Mouse (Mus musculus): ENCODE measurements around the gene Rbms3. TPM values are rescaled to one million over a fixed set of nuclear protein-coding genes. Genes with fewer than 3 reads are reported as not detected.

Gene Rbms3
- polyA plus RNA-seq, 1 experiment from 2014 or later, result 18.9 TPM

DNA sequence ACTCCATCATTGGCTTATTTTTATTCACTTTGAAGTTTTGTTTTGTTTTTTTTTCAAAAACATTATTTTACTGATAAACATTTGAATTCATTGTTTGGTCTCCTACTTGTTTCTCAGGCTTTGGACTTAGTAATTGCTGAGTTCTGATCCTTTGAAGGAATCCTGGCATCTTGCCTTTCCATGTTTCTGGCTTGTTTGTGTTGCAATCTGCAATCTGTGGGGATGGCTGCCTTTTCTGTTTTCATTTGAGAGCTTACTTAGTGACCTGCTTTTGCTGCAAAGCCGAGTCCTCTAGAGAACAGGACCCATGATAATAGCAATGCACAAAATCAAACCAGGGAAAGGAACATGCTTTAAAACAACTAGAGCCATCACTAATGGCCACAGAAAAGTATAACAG is 969.8 kb downstream of the Rbms3 start:
- H3K9ac ChIP-seq (replicated peaks), result no peak overlapping the region
- WGBS, result 80% methylated on average over 1 of the region's 1 CpGs
- ATAC-seq (replicated peaks), result no peak

DNA sequence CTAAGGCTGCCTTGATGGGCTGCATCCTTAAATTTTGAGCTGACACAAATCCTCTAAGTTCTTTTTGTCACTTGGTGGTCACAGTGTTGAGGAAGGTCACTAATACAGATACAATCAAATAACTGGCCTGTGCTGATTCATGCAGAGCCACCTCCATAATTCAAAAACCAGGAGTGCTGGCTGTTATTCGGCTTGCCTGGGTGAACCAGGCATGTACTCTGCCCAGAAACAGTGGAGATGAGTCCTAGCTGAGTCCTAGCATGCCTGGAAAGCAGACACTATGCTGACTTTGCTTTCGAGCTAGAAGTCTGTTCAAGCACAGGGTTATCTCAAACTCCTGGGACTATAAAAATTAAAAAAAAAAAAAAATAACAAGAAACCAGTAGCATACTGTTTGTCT is 972.6 kb downstream of the Rbms3 start:
- Histone ChIP-seq H3K9ac (replicated peaks) (no peak overlapping the region), H3K36me3 (no peaks in the 10 kb centered on the region), H3K27me3 (no peaks in the 10 kb centered on the region), H3K4me3 (no peak overlapping the region), H3K4me1 (no peaks in the 10 kb centered on the region), H3K9me3 (no peaks in the 10 kb centered on the region), H3K27ac (replicated peaks) (no peak overlapping the region), H3K4me2 (replicated peaks) (no peak overlapping the region)
- 87% methylated on average over 2 of the region's 2 CpGs for WGBS
- ATAC-seq (replicated peaks), result no peak

More for the DNA sequence above, 969.8 kb downstream of the Rbms3 start:
- no peak overlapping the region for H3K4me2 ChIP-seq (replicated peaks)
- H3K36me3 ChIP-seq, result no peaks in the 10 kb centered on the region
- no peak overlapping the region for H3K4me3 ChIP-seq
- H3K9me3 ChIP-seq, result no peaks in the 10 kb centered on the region
- H3K4me1 ChIP-seq, result no peaks in the 10 kb centered on the region
- no peak overlapping the region for H3K27ac ChIP-seq (replicated peaks)
- no peaks in the 10 kb centered on the region for H3K27me3 ChIP-seq

DNA sequence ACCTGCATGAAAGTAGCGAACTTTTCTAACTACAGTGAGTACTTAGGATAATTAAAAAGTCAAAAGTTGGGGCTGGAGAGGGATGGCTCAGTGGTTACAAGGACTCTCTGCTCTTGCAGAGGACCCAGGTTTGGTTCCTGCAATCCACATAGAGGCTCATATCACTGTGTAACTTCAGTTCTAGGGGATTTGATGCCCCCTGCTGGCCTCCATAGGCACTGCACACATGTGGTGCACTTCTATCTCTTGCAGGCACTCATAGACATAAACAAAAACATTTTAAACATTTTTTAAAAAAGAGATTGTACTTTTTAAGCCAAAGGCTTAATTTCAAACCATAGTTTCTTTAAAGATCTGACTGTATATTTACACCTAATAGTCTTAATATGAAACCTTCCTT is 978.3 kb downstream of the Rbms3 start:
- Histone ChIP-seq H3K4me1 (no peaks in the 10 kb centered on the region), H3K9me3 (no peaks in the 10 kb centered on the region), H3K27ac (replicated peaks) (no peak overlapping the region), H3K27me3 (no peaks in the 10 kb centered on the region), H3K9ac (replicated peaks) (no peak overlapping the region), H3K36me3 (no peaks in the 10 kb centered on the region), H3K4me3 (no peak overlapping the region), H3K4me2 (replicated peaks) (no peak overlapping the region)
- ATAC-seq (replicated peaks), result no peak
- WGBS, result 95% methylated on average over 1 of the region's 1 CpGs

DNA sequence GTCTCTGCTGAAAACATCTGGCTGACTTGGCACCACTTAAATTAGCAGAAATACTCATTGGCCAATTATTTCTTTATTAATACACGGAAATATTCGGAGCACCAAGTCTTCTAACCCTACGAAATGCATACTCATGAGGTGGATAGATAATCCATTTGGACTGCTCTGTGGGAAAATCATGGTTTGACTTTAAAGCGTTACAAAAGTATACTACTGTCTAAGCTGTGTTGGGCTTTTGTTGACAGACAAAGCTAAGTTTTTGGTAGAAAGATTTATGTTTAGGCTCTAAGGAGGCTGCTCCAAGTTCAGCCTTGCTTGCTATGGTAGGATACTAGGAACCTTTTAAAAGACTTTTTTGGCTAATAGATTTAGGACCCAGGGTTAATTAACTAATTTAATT is 979.8 kb downstream of the Rbms3 start:
- no peak overlapping the region for H3K4me2 ChIP-seq (replicated peaks)
- WGBS, result 84% methylated on average over 4 of the region's 4 CpGs
- H3K27me3 ChIP-seq, result no peaks in the 10 kb centered on the region
- no peaks in the 10 kb centered on the region for H3K9me3 ChIP-seq
- ATAC-seq (replicated peaks), result no peak
- H3K4me3 ChIP-seq, result no peak overlapping the region
- H3K27ac ChIP-seq (replicated peaks), result no peak overlapping the region
- H3K36me3 ChIP-seq, result no peaks in the 10 kb centered on the region
- H3K4me1 ChIP-seq, result no peaks in the 10 kb centered on the region
- no peak overlapping the region for H3K9ac ChIP-seq (replicated peaks)

DNA sequence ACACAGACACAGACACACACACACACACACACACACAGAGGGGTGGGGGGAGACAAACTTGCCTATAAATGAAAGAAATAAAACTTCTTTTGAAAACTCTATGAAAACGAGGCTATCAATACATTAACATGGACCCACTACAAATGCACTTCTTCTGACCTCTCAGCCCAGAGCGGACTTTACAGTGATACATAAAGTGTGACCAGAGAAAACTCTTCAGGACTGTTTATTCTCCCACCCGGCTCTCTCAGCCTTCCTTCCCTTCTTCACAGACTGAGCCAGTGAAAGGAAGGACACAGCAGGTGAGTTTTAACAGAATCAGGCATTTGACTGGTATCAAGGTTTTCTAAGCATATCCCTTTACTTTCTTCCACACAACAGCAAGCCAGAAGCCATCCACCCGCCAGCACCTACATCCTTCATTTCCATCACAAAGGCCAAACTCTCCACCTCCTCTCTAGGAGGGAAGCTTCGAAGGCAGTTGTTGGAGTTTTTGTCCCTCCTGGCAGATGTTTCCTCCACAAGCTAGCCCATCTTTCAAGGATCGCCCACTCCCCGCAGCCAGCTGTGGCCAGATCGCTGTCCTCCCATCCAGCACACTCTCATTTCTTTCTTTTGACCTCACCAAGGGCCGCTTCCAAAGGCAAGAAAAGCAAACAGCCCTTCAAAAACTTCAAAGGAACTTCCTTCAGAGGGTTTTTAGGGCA is 980.5 kb downstream of the Rbms3 start:
- H3K4me3 ChIP-seq, result no peak overlapping the region
- no peak for ATAC-seq (replicated peaks)
- H3K36me3 ChIP-seq, result no peaks in the 10 kb centered on the region
- no peak overlapping the region for H3K9ac ChIP-seq (replicated peaks)
- H3K27me3 ChIP-seq, result no peaks in the 10 kb centered on the region
- WGBS, result 22% methylated on average over 9 of the region's 9 CpGs
- H3K4me2 ChIP-seq (replicated peaks), result no peak overlapping the region
- H3K9me3 ChIP-seq, result no peaks in the 10 kb centered on the region
- H3K27ac ChIP-seq (replicated peaks), result no peak overlapping the region
- no peaks in the 10 kb centered on the region for H3K4me1 ChIP-seq

DNA sequence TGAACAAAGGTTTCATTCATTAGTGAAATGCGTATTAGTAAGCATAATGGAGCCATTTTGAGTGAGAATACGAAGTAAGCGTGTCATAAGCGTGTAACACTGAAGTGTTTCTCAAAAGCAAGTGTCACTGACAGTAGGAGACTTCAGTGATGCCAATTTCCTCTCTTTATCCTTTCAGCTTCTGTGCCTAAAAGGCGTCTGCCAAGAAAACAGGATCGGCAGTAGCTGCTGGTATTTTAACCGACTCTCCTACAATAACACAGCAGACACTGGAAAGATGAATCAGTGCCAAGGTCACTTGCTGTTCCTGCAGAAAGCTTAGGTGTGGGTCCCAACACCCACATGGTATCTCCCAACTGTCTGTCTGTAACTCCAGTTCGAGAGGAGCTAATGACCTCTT is 985.1 kb downstream of the Rbms3 start:
- no peak for ATAC-seq (replicated peaks)
- no peaks in the 10 kb centered on the region for H3K36me3 ChIP-seq
- no peak overlapping the region for H3K27ac ChIP-seq (replicated peaks)
- no peak overlapping the region for H3K9ac ChIP-seq (replicated peaks)
- H3K27me3 ChIP-seq, result no peaks in the 10 kb centered on the region
- 25% methylated on average over 8 of the region's 8 CpGs for WGBS
- H3K4me2 ChIP-seq (replicated peaks), result no peak overlapping the region
- no peaks in the 10 kb centered on the region for H3K4me1 ChIP-seq
- H3K4me3 ChIP-seq, result no peak overlapping the region
- H3K9me3 ChIP-seq, result peaks cover 3% of the 10 kb centered on the region; the same call in 1 of the 2 replicates

DNA sequence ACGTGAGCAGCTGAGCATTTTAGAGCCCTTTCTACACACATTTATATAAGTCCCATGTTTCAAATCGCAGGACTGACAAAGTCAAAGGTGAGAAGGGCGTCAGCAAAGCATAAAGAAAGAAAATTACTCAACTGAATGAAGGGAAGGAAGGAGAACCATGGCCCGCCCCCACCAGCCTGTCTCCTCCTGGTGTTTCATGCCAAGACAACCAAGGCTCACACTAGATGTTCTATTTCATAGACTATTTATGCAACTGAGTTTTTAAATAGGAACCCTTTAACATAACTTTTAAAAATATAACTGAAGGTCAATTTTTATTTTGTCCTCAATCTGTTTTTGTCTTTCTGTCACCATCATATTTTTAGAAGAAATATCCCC is 989.4 kb downstream of the Rbms3 start:
- Histone ChIP-seq H3K36me3 (no peaks in the 10 kb centered on the region), H3K27ac (replicated peaks) (no peak overlapping the region), H3K4me1 (no peaks in the 10 kb centered on the region), H3K4me2 (replicated peaks) (no peak overlapping the region), H3K9me3 (peaks cover 3% of the 10 kb centered on the region; the same call in 1 of the 2 replicates), H3K4me3 (no peak overlapping the region), H3K27me3 (no peaks in the 10 kb centered on the region), H3K9ac (replicated peaks) (no peak overlapping the region)
- WGBS, result 66% methylated on average over 4 of the region's 4 CpGs
- no peak for ATAC-seq (replicated peaks)

DNA sequence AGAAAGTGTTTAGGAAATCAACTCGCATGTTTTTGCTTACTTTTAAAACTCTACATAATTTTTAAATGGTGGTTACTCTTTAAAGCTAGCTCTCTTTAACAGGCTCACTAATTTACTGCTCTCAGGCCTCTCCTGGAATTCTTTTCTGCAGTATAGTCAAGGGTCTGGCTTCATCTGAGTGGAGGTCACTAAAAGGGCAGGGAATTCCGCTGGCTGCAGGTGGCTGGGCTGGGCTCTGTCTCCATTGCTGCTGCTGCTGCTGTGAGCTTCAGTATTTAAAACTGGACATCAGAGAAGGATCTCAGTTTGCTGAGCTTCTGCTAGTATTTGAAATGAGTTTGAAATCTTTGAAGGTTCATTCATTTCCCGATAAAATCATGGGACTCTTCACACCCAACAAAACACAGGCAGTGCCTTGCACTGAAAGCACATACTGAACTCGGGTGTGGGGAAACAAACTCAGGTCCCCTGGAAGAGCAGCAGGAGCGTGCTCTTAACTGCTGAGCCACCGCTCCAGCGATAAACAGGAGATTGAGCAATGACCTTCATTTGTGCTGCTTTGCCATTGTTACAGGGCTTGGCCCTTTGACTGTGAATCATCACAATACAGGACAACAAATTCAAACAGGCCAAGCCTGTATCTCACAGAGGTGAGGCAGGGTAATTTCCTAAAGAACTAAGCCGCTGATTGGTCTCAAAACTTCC is 990.0 kb downstream of the Rbms3 start:
- H3K27me3 ChIP-seq, result no peaks in the 10 kb centered on the region
- 55% methylated on average over 8 of the region's 8 CpGs for WGBS
- no peak for ATAC-seq (replicated peaks)
- H3K9me3 ChIP-seq, result peaks cover 3% of the 10 kb centered on the region; the same call in 1 of the 2 replicates
- no peak overlapping the region for H3K9ac ChIP-seq (replicated peaks)
- H3K4me3 ChIP-seq, result no peak overlapping the region
- no peaks in the 10 kb centered on the region for H3K36me3 ChIP-seq
- no peak overlapping the region for H3K4me2 ChIP-seq (replicated peaks)
- H3K4me1 ChIP-seq, result no peaks in the 10 kb centered on the region
- H3K27ac ChIP-seq (replicated peaks), result no peak overlapping the region

DNA sequence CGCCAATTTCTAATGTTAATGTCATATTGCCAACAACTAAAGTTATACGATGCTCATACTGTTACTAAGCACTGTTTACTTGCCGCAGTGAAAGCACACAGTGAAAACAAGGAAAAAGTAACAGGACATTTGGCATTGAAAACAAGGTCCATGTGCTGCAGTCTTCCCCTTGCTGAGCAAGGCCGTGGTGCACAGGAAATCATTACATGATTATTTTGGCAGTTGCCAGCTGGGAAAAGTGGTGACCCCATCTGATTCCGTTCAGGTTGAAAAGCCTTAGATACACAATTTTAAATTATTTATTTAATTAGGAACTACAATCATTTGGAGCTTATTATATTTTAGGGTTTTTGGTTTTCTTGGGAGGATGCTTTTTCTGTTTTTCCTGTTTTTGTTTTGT is 995.9 kb downstream of the Rbms3 start:
- no peak overlapping the region for H3K4me3 ChIP-seq
- no peaks in the 10 kb centered on the region for H3K9me3 ChIP-seq
- ATAC-seq (replicated peaks), result no peak
- H3K36me3 ChIP-seq, result no peaks in the 10 kb centered on the region
- no peak overlapping the region for H3K4me2 ChIP-seq (replicated peaks)
- H3K27ac ChIP-seq (replicated peaks), result no peak overlapping the region
- 86% methylated on average over 5 of the region's 5 CpGs for WGBS
- H3K27me3 ChIP-seq, result no peaks in the 10 kb centered on the region
- no peak overlapping the region for H3K9ac ChIP-seq (replicated peaks)
- H3K4me1 ChIP-seq, result no peaks in the 10 kb centered on the region

DNA sequence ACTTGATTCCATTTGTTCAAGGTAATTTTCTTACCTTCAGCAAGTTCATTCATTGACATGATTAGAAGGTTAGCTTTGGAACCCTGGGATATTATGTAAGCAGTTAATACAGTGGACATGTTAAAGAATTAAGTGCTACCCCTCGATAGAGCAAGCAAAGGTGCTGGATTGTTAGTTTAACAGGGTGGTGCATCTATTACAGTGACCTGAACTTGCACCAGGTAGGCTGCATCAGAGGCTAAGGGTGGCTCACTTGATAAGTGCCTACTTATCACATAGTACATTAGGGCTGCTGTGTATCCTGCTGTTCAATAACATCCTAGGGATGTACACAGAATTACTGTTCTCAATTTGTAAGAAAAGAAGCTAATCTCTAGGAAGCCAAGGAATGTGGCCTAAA is 996.6 kb downstream of the Rbms3 start:
- H3K4me3 ChIP-seq, result no peak overlapping the region
- H3K9ac ChIP-seq (replicated peaks), result no peak overlapping the region
- H3K4me2 ChIP-seq (replicated peaks), result no peak overlapping the region
- no peak for ATAC-seq (replicated peaks)
- 84% methylated on average over 1 of the region's 1 CpGs for WGBS
- no peak overlapping the region for H3K27ac ChIP-seq (replicated peaks)
- no peaks in the 10 kb centered on the region for H3K9me3 ChIP-seq
- H3K36me3 ChIP-seq, result no peaks in the 10 kb centered on the region
- H3K4me1 ChIP-seq, result no peaks in the 10 kb centered on the region
- no peaks in the 10 kb centered on the region for H3K27me3 ChIP-seq

DNA sequence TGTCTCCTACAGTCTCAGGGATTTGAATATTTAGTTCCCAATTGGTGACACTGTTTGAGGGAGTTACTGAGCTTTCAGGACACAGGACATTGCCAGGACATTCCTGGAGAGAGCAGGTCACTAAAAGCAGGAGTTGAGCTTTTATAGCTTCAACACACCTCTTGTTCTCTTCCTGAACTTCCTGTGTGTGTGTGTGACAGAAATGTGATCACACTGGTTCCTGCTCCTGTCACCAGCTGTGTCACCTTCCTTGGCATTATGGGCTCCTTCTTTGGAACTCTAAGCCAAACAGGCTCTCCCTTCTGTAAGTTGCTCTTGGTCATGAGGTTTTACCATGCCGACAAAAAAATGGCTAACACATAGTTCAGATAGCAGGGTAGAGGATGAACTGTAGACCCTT is 997.9 kb downstream of the Rbms3 start:
- Histone ChIP-seq H3K9me3 (no peaks in the 10 kb centered on the region), H3K27me3 (no peaks in the 10 kb centered on the region), H3K27ac (replicated peaks) (no peak overlapping the region), H3K4me2 (replicated peaks) (no peak overlapping the region), H3K36me3 (no peaks in the 10 kb centered on the region), H3K9ac (replicated peaks) (no peak overlapping the region), H3K4me3 (no peak overlapping the region), H3K4me1 (no peaks in the 10 kb centered on the region)
- ATAC-seq (replicated peaks), result no peak
- 96% methylated on average over 1 of the region's 1 CpGs for WGBS

DNA sequence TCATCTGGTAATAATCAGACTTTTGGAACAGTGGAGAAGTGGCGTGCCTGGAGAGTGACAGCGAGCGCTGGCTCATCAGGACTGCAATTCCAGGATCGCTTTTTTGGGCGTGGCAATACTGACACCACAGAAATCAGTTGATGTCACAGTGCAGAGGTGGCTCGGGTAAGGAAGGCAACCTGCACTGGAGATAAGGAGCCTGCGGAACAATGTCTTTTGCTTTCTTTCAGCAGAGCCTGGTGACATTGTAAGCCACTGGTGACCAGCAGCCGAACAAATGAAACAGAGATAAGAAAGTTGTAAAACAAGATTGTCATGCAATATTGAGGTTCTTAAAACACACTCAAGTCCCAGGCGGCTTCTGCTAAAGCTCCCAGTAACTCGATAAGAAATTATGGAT is 998.9 kb downstream of the Rbms3 start:
- Histone ChIP-seq H3K27me3 (no peaks in the 10 kb centered on the region), H3K9me3 (no peaks in the 10 kb centered on the region), H3K36me3 (no peaks in the 10 kb centered on the region), H3K9ac (replicated peaks) (no peak overlapping the region), H3K4me1 (no peaks in the 10 kb centered on the region), H3K4me3 (no peak overlapping the region), H3K4me2 (replicated peaks) (no peak overlapping the region), H3K27ac (replicated peaks) (no peak overlapping the region)
- ATAC-seq (replicated peaks), result no peak
- 93% methylated on average over 10 of the region's 10 CpGs for WGBS

DNA sequence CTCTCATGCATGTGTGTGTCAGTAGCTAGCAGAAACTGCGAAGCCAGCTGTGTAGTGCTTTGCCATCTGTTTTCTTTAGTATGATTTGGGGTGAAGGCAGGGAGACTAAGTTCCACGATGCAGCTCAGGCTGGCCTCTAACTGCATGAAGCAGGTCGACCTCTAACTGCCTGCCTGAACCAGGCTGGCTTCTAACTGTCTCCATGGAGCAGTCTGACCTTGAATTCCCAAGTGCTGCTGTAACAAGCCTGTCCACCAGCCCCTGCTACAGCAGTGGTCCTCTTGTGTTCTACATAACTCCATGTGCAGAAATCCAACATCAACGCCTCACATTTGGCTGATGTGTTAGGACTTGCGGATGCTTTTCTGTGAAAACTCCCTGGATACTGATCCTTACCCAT is 1009.3 kb downstream of the Rbms3 start:
- no peak overlapping the region for H3K27ac ChIP-seq (replicated peaks)
- H3K9me3 ChIP-seq, result no peaks in the 10 kb centered on the region
- no peaks in the 10 kb centered on the region for H3K4me1 ChIP-seq
- ATAC-seq (replicated peaks), result no peak
- H3K27me3 ChIP-seq, result no peaks in the 10 kb centered on the region
- H3K4me3 ChIP-seq, result no peak overlapping the region
- WGBS, result 87% methylated on average over 5 of the region's 5 CpGs
- H3K9ac ChIP-seq (replicated peaks), result no peak overlapping the region
- no peaks in the 10 kb centered on the region for H3K36me3 ChIP-seq
- no peak overlapping the region for H3K4me2 ChIP-seq (replicated peaks)

Data from forebrain, embryonic 15.5 days (tissue).